Mouse (Mus musculus) heart, postnatal 14 days (tissue): Measurements from ENCODE around the gene Socs4. TPM values are rescaled to one million over a fixed set of nuclear protein-coding genes. Genes with fewer than 3 reads are reported as not detected.
"Not testable (repeated sequence)": the region's sequence is repeated elsewhere in the genome, so short reads cannot be mapped to it uniquely, and the experiment has no call there.

Experiments used
- DNase-seq, 2 experiments: peaks; one replicate each; pipeline ENCODE4 v3.0.0; 2021 to 2022
- intact Hi-C: fragments of 180-260 bp; cut with DNase I; formaldehyde crosslinking; loops from one replicate; pipeline ENCODE4 v1.15.1; 2025
- total RNA-seq, 2 experiments: library from RNA; stranded (reverse); gene quantifications; 2 replicates each; pipeline ENCODE4 v1.2.3; 2021

Gene Socs4
- total RNA-seq, 2 experiments from 2014 or later, result 16.3 to 20.0 TPM

- no peak for DNase-seq
- intact Hi-C loops, result no loop called here
Measured at GRCm38 (mm10) chr14:47285271-47285670, 8.5 kb downstream of the Socs4 start.

GRCm38 (mm10) chr14:47286215-47286614 lies 9.5 kb downstream of the Socs4 start:
- DNase-seq, result no peak
- intact Hi-C loops, result no loop called here

- no peak for DNase-seq
- intact Hi-C loops, result no loop called here
Measured at GRCm38 (mm10) chr14:47287021-47287420, 10.3 kb downstream of the Socs4 start.

- intact Hi-C loops, result no loop called here
- DNase-seq, result no peak
Measured at GRCm38 (mm10) chr14:47291772-47292171, 15.0 kb downstream of the Socs4 start.

GRCm38 (mm10) chr14:47294136-47294535 lies 17.4 kb downstream of the Socs4 start:
- intact Hi-C loops, result no loop called here
- no peak for DNase-seq

GRCm38 (mm10) chr14:47296232-47296631 lies 19.5 kb downstream of the Socs4 start:
- no peak for DNase-seq
- intact Hi-C loops, result no loop called here

- intact Hi-C loops, result loop anchor here (2.0 kb wide), 1 partner anchor 21 kb away; the partner anchor contains the start of genes Socs4 and Wdhd1
- DNase-seq, result peak; percentile 93 to 98
Measured at GRCm38 (mm10) chr14:47297785-47298407, 21.2 kb downstream of the Socs4 start, which contains the start of gene Mapk1ip1l. Gene Mapk1ip1l (plus strand): TSS chr14:47298266.

GRCm38 (mm10) chr14:47298408-47298792 lies 21.7 kb downstream of the Socs4 start:
- intact Hi-C loops, result loop anchor here (2.0 kb wide), 1 partner anchor 22 kb away; the partner anchor contains the start of genes Socs4 and Wdhd1
- no peak for DNase-seq

GRCm38 (mm10) chr14:47298819-47299261 lies 22.1 kb downstream of the Socs4 start:
- intact Hi-C loops, result loop anchor here (2.0 kb wide), 1 partner anchor 22 kb away; the partner anchor contains the start of genes Socs4 and Wdhd1
- peak; percentile 19 to 22 for DNase-seq

GRCm38 (mm10) chr14:47302885-47303680 lies 26.4 kb downstream of the Socs4 start:
- intact Hi-C loops, result no loop called here
- no peak for DNase-seq

GRCm38 (mm10) chr14:47304814-47305405 lies 28.2 kb downstream of the Socs4 start:
- intact Hi-C loops, result no loop called here
- no peak for DNase-seq

GRCm38 (mm10) chr14:47305933-47306332 lies 29.2 kb downstream of the Socs4 start:
- no peak for DNase-seq
- intact Hi-C loops, result no loop called here

- intact Hi-C loops, result no loop called here
- no peak for DNase-seq
Measured at GRCm38 (mm10) chr14:47307669-47308068, 30.9 kb downstream of the Socs4 start.

- intact Hi-C loops, result no loop called here
- no peak for DNase-seq
Measured at GRCm38 (mm10) chr14:47309061-47309460, 32.3 kb downstream of the Socs4 start.

- intact Hi-C loops, result no loop called here
- DNase-seq, result no peak
Measured at GRCm38 (mm10) chr14:47310342-47311181, 33.8 kb downstream of the Socs4 start.

GRCm38 (mm10) chr14:47319362-47319761 lies 42.6 kb downstream of the Socs4 start:
- no peak for DNase-seq
- intact Hi-C loops, result no loop called here

- intact Hi-C loops, DNase-seq: not testable (repeated sequence)
Measured at GRCm38 (mm10) chr14:47321581-47321980, 44.9 kb downstream of the Socs4 start.

- DNase-seq, result no peak
- intact Hi-C loops, result no loop called here
Measured at GRCm38 (mm10) chr14:47325965-47326761, 49.4 kb downstream of the Socs4 start.

GRCm38 (mm10) chr14:47327347-47327746 lies 50.6 kb downstream of the Socs4 start:
- DNase-seq, result no peak
- intact Hi-C loops, result no loop called here
